Mouse (Mus musculus) bone marrow macrophage, adult 2 months (primary cell): ENCODE measurements around the gene Tbc1d5.

ENCODE experiments used
- CTCF ChIP-seq: IDR thresholded peaks from 2 replicates; pipeline ENCODE4 v1.5.1; 2012; ENCODE audit warnings: low read depth, mild to moderate bottlenecking, low read length, moderate library complexity
- POLR2A ChIP-seq: IDR thresholded peaks from 2 replicates; pipeline ENCODE4 v1.6.1; 2012; ENCODE audit warnings: mild to moderate bottlenecking, low read depth, low read length, borderline replicate concordance

DNA sequence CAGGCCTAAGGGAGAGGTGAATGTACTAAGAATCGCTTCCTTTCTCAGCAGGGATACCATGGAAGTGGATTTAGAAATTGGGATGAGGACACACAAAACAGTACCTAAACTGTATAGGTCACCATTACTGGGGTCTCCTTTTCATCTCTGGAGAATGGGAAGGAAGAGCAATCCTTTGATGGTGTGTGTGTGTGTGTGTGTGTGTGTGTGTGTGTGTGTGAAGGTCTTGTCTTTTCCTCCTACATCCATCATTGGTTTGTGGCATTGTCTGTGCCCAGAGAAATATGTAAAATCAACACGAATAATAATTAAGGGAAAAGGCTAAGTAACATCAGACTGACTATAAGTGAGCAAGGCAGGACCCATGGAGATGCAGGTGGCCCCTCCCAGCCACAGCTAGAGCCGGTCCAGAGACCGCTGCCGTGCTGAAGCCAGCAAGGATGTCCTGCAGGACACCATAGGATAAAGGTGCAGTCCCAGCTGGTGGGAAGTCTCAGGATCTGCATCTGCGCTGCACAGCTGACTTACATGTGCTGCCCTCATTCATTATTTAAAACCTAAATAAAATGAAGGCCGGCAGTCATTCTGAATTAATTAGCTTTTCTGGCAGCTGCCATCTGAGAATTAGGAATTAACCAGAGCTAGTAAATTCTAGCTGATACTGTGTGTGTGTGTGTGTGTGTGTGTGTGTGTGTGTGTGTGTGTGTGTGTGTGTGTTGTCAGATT is 468.5 kb downstream of the Tbc1d5 start:
- TF ChIP-seq POLR2A: no peak
- no peak for TF ChIP-seq CTCF
